Mouse (Mus musculus) intestine, postnatal 0 days (tissue): ENCODE results near the gene Syne2. TPM values are rescaled to one million over a fixed set of nuclear protein-coding genes. Genes with fewer than 3 reads are reported as not detected.

Source experiments
- ATAC-seq: fragments of 200-750 bp; cut with Nextera tagmentation; 2 replicates; pipeline ENCODE4 v1.8.0; 2017; ENCODE audit warnings: mild to moderate bottlenecking, moderate TSS enrichment, moderate library complexity
- H3K27ac ChIP-seq: fragments of 300-500 bp; sonication (generic); 2 replicates; pipeline ENCODE4 v1.5.1; 2014; ENCODE audit warnings: mild to moderate bottlenecking, low read depth, low read length, moderate library complexity
- H3K27me3 ChIP-seq: fragments of 300-500 bp; sonication (generic); replicated peaks from 2 replicates; pipeline ENCODE4 v1.6.1; 2014; ENCODE audit warnings: low read length, mixed read lengths; ENCODE audit not compliant: control insufficient read depth, insufficient read depth
- H3K36me3 ChIP-seq: fragments of 300-500 bp; sonication (generic); 2 replicates; pipeline ENCODE4 v1.6.1; 2014; ENCODE audit warnings: mild to moderate bottlenecking, moderate library complexity; ENCODE audit not compliant: control insufficient read depth, insufficient read depth
- H3K4me1 ChIP-seq: fragments of 300-500 bp; sonication (generic); replicated peaks from 2 replicates; pipeline ENCODE4 v1.6.1; 2014; ENCODE audit warnings: antibody characterized with exemption, low read length, mixed read lengths; ENCODE audit not compliant: control insufficient read depth, insufficient read depth
- H3K4me2 ChIP-seq: fragments of 300-500 bp; sonication (generic); replicated peaks from 2 replicates; pipeline ENCODE4 v1.6.1; 2014; ENCODE audit warnings: low read depth, mild to moderate bottlenecking, moderate library complexity
- H3K4me3 ChIP-seq: fragments of 300-500 bp; sonication (generic); 2 replicates; pipeline ENCODE4 v1.5.1; 2014; ENCODE audit warnings: low read depth, low read length
- H3K9ac ChIP-seq: fragments of 300-500 bp; sonication (generic); 2 replicates; pipeline ENCODE4 v1.6.1; 2014; ENCODE audit warnings: mild to moderate bottlenecking, low read depth, low read length
- H3K9me3 ChIP-seq: fragments of 300-500 bp; sonication (generic); 2 replicates; pipeline ENCODE4 v1.6.1; 2016; ENCODE audit warnings: mixed run types; ENCODE audit not compliant: control insufficient read depth
- CTCF ChIP-seq: sonication (generic); IDR thresholded peaks from 2 replicates; pipeline ENCODE4 v1.5.1; 2016; ENCODE audit warnings: low read depth, mild to moderate bottlenecking, control low read depth, antibody characterized with exemption, moderate library complexity
- whole genome bisulfite sequencing: fragments of 180-500 bp; shearing (Covaris S2); extraction: QIAGEN DNeasy Blood & Tissue Kit; methylation state at CpG from one replicate; pipeline ENCODE4 v1.1.7; 2014; 5-methylcytosine and 5-hydroxymethylcytosine counted together
- polyA plus RNA-seq: library from polyadenylated mRNA; unstranded; fragments of >200 nt; fragmentation: Nextera tagmentation; extraction: Ambion mirVana; gene quantifications from 2 replicates; pipeline ENCODE4 v1.2.1, GENCODE M21; 2015

Syne2 gene
- polyA plus RNA-seq, 1 experiment from 2014 or later: 14.5 TPM

DNA sequence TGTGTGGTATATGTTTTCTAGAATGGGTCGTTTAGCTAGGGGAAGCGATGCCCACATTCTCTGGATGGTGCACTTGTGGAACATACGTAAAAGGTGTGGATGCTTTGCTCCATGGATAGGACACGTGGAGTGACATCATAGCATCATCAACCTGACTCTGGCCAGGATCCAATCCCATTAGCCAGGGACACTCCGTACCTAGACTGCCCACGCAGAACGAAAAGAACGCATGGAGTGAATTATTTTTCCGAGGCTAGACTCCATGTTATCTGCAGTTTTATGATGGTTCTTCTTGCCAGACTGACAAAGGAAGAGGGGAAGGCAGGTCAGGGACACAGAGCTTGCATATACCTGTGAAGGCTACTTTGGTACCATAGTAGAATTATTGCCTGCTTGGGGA, 37.7 kb downstream of the Syne2 start:
- H3K9me3 ChIP-seq: no peaks in the 10 kb centered on the region
- TF ChIP-seq CTCF: no peak
- H3K4me1 ChIP-seq: peaks cover 16% of the 10 kb centered on the region
- H3K4me3 ChIP-seq: no peak overlapping the region
- WGBS: 62% methylated on average over 9 of the region's 9 CpGs
- peak overlapping the region; percentile 62 for H3K27ac ChIP-seq
- no peak overlapping the region for H3K4me2 ChIP-seq
- H3K27me3 ChIP-seq: no peaks in the 10 kb centered on the region
- no peaks in the 10 kb centered on the region for H3K36me3 ChIP-seq
- ATAC-seq: no peak; the same call in 1 of the 2 replicates
- H3K9ac ChIP-seq: no peak overlapping the region

DNA sequence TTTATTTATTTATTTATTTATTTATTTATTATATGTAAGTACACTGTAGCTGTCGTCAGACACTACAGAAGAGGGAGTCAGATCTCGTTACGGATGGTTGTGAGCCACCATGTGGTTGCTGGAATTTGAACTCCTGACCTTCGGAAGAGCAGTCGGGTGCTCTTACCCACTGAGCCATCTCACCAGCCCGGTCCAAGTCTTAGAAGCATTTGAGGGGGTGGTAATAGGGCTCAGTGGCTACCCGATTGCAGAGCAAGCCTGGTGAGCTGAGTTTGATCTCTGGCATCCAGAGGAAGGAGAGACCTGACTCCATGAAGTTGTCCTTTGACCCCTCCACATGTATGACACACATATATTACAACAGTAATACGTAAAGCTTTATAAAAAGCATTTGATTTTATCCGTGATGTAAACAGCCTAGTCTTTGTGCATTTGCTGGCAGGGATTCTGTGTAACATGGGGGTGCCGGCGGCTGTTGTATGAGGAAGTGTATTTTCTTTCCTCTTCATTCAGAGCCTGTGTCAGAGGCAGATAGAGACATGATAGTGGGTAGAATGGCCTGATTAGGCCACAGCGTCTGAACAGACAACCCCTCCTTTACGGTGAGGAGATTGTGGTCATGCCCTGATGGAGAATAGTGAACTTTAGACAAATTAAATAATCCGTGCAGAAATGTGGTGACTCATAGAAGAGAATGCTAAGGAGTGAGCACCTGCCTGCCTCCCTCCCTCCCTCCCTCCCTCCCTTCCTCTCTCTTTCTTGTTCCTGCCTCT, 38.3 kb downstream of the Syne2 start:
- peak; percentile 78 for ATAC-seq
- H3K9me3 ChIP-seq: no peaks in the 10 kb centered on the region
- H3K4me3 ChIP-seq: no peak overlapping the region
- no peaks in the 10 kb centered on the region for H3K27me3 ChIP-seq
- peak overlapping the region; percentile 57 for H3K27ac ChIP-seq
- WGBS: 47% methylated on average over 14 of the region's 14 CpGs
- H3K4me2 ChIP-seq: peak overlapping the region; percentile 27; the same call in 1 of the 2 replicates
- no peak for TF ChIP-seq CTCF
- H3K36me3 ChIP-seq: no peaks in the 10 kb centered on the region
- H3K9ac ChIP-seq: no peak overlapping the region
- H3K4me1 ChIP-seq: peaks cover 16% of the 10 kb centered on the region

DNA sequence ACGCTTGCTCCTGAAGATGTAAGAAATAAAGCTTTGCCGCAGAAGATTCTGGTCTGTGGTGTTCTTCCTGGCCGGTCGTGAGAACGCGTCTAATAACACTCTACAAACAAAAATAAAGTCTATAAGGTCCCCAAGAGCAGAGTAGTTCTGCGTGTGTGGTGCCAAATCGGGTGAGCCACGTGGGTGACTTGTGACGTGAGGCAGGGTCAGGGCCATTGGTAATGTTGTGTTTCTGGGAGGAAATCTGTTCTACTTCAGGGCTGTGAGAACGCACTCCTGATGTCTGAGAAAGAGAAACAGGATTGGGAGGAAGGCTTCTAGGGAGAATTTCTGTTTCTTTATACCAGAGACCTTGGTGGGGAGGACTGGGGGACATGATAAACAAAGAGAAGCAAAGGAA, 42.0 kb downstream of the Syne2 start:
- H3K4me3 ChIP-seq: no peak overlapping the region
- no peaks in the 10 kb centered on the region for H3K36me3 ChIP-seq
- no peak overlapping the region for H3K27ac ChIP-seq
- H3K27me3 ChIP-seq: no peaks in the 10 kb centered on the region
- H3K4me1 ChIP-seq: peaks cover 8% of the 10 kb centered on the region
- no peak for ATAC-seq
- WGBS: 77% methylated on average over 10 of the region's 11 CpGs
- TF ChIP-seq CTCF: no peak
- H3K4me2 ChIP-seq: no peak overlapping the region
- no peaks in the 10 kb centered on the region for H3K9me3 ChIP-seq
- no peak overlapping the region for H3K9ac ChIP-seq

DNA sequence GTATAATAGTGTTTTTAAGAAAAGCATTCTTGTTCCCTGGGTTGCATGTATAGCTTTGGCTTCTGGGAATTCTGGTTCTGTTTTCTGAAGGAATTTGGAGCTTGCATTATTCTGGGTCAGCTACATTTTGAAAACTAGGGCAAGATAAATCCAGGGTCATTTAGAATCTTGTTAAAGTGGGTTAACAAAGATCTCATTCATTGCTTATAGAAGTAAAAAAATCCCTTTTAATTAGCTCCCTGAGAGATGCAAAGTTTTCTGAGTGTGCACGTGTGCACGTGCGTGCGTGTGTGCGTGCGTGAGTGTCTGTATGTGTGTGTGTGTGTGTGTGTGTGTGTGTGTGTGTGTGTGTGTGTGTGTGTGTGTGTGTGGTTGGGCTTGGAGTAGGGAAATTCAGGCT, 42.9 kb downstream of the Syne2 start:
- ATAC-seq: no peak
- no peaks in the 10 kb centered on the region for H3K9me3 ChIP-seq
- H3K36me3 ChIP-seq: no peaks in the 10 kb centered on the region
- no peak overlapping the region for H3K4me2 ChIP-seq
- H3K4me1 ChIP-seq: peaks cover 6% of the 10 kb centered on the region
- H3K27me3 ChIP-seq: no peaks in the 10 kb centered on the region
- H3K9ac ChIP-seq: no peak overlapping the region
- WGBS: 97% methylated on average over 6 of the region's 6 CpGs
- no peak overlapping the region for H3K4me3 ChIP-seq
- H3K27ac ChIP-seq: no peak overlapping the region
- no peak for TF ChIP-seq CTCF

DNA sequence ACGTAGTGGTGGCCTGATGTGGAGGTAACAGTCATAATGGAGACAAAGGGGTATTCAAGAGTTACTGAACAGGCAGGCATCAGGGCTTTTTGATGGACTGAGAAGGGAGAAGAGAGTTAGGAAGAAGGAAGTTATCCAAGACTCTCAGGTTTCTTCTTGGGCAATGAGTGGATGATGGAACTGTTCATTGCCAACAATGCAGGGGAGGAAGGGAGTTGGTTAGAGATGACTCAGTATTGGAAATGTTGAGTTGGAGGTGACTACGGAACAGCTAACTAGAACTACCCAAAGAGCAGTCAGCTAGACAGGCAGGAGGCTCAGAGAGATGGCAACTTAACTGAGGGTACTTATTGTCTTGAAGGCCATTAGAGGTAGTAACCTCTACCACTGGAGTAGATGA, 47.2 kb downstream of the Syne2 start:
- Histone ChIP-seq H3K27me3 (no peaks in the 10 kb centered on the region), H3K27ac (no peak overlapping the region), H3K9me3 (no peaks in the 10 kb centered on the region), H3K4me3 (no peak overlapping the region), H3K4me1 (peaks cover 3% of the 10 kb centered on the region; the same call in 1 of the 2 replicates), H3K36me3 (no peaks in the 10 kb centered on the region), H3K4me2 (no peak overlapping the region), H3K9ac (no peak overlapping the region)
- no peak for ATAC-seq
- 97% methylated on average over 2 of the region's 2 CpGs for WGBS
- TF ChIP-seq CTCF: no peak

DNA sequence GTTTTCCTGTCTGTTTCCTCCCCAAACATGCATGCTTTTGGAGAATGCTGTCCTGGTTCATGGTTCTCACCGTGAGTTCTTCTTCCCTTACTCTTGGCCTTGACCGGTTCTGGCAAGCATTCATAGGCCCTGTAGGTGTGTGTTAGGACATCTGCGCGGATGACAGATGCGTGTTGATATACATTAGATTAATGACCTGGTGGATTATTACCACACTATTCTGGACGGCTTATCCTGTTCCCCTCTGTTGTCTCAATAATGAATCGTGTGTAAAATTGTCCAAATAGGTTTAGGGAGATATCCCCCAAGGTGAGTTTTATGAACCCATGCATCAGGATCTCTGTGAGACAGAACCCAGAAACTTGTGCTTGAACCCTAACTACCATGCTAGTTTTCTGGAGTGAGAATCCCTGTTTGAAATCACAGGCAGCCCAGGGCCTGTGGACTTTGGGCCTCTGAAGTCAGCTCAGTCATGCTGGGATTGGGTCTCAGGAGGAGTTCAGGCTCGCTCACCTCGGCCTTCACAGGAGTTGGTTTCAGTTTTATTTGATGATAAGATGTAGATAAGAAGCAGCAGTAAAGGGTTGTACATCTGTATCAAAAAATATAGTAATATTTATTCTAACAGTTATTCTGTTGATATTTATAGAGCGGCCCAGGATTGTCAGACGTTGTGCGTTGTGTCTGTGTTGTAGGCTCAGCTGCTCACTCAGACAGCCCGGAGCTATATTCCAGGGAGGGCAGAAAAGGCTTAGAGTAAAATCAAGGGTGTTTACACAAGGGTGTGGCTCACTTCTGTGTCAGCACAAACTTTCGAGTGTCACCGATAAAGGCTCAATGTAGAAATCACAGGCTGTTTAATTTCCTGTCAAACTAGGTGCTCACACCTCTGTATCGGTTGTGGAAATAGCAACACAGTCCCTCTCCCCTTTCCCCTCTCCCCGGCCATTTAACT, 48.8 kb downstream of the Syne2 start:
- WGBS: 31% methylated on average over 17 of the region's 17 CpGs
- H3K9ac ChIP-seq: no peak overlapping the region
- H3K36me3 ChIP-seq: no peaks in the 10 kb centered on the region
- H3K9me3 ChIP-seq: no peaks in the 10 kb centered on the region
- TF ChIP-seq CTCF: no peak
- H3K4me1 ChIP-seq: peaks cover 3% of the 10 kb centered on the region; the same call in 1 of the 2 replicates
- no peaks in the 10 kb centered on the region for H3K27me3 ChIP-seq
- peak overlapping the region; percentile 51 for H3K4me2 ChIP-seq
- H3K4me3 ChIP-seq: 0 out of 2 replicates have a peak overlapping the region, but pooled peaks have one; percentile 1
- H3K27ac ChIP-seq: peak overlapping the region; percentile 76
- peak; percentile 92 for ATAC-seq
